Mouse (Mus musculus): ENCODE data around the gene Stra6.

GRCm38 (mm10) chr9:58035519-58035918, 28.1 kb upstream of the Stra6 start:
- TF ChIP-seq CTCF (IDR thresholded peaks at IDR 0.05; ENCODE audit: low read depth, low read length): no peak
- TF ChIP-seq GATA1 (IDR thresholded peaks at IDR 0.05; ENCODE audit: borderline replicate concordance, low read length): no peak

Data from G1E (cell line).